Comparison of ENCODE assay signal across 22 mouse cellular contexts in the genomic region with DNA sequence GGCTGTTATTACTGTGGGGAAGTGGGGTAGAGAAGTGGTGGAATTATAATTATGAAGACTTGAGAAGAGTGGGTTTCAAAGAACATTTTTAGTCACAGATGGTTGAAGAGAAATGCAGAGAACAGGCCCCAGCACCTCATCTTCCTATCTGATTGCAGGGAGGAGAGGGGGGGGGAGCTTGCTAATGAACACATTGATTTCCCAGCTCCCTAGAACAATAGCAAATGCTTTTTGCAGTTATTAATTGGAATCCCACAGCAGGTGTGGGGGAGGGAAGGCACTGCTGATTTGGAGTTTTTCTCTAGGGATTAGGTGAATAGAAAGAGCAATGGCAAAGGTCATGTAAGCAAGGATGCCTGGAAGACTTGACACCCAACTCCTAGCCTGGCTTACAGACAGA.
A peak's percentile ranks its signal among the peaks of the same experiment; 100 is the strongest.
DNase-seq lines count a peak whose midpoint lies in the region; ATAC-seq lines count a peak whose summit lies in the region.
"Had no signal": no experiment of that assay in that cellular context is flagged by ENCODE, and none has a peak within 500 bp of the region (broad histone marks: within the 10 kb centered on the region; RNA-seq: fewer than 3 reads in every experiment).

No protein-coding gene starts in this region.

- peaks cover 18% of the 10 kb centered on the region for H3K4me1 ChIP-seq in hindbrain, embryonic 12.5 days
- peaks cover 5% of the 10 kb centered on the region; the same call in 1 of the 2 replicates for H3K4me1 ChIP-seq in hindbrain, embryonic 14.5 days (replicated peaks; ENCODE audit: control insufficient read depth, insufficient read depth, low read length)
- H3K4me1 ChIP-seq in forebrain, embryonic 13.5 days = peaks cover 25% of the 10 kb centered on the region
- H3K4me1 ChIP-seq: embryonic facial prominence, embryonic 15.5 days; heart, embryonic 10.5 days; limb, embryonic 13.5 days; liver, embryonic 12.5 days had no signal

- H3K4me3 ChIP-seq in hindbrain, embryonic 12.5 days = no peak overlapping the region
- H3K4me3 ChIP-seq in hindbrain, embryonic 14.5 days (replicated peaks; ENCODE audit: low read length) = no peak overlapping the region
- H3K4me3 ChIP-seq in forebrain, embryonic 13.5 days = no peak overlapping the region
- H3K4me3 ChIP-seq: embryonic facial prominence, embryonic 15.5 days; heart, embryonic 10.5 days; limb, embryonic 13.5 days; liver, embryonic 12.5 days had no signal

- H3K9ac ChIP-seq in hindbrain, embryonic 12.5 days = no peak overlapping the region
- no peak overlapping the region for H3K9ac ChIP-seq in hindbrain, embryonic 14.5 days
- H3K9ac ChIP-seq in forebrain, embryonic 13.5 days = no peak overlapping the region
- H3K9ac ChIP-seq: embryonic facial prominence, embryonic 15.5 days; limb, embryonic 13.5 days; liver, embryonic 12.5 days had no signal

- no peaks in the 10 kb centered on the region for H3K9me3 ChIP-seq in hindbrain, embryonic 12.5 days (replicated peaks)
- no peaks in the 10 kb centered on the region for H3K9me3 ChIP-seq in hindbrain, embryonic 14.5 days (ENCODE audit: control insufficient read depth, low read length)
- H3K9me3 ChIP-seq in forebrain, embryonic 13.5 days (replicated peaks) = no peaks in the 10 kb centered on the region
- H3K9me3 ChIP-seq: embryonic facial prominence, embryonic 15.5 days; heart, embryonic 10.5 days; limb, embryonic 13.5 days; liver, embryonic 12.5 days had no signal

- no peak overlapping the region for H3K4me2 ChIP-seq in hindbrain, embryonic 12.5 days (replicated peaks)
- no peak overlapping the region for H3K4me2 ChIP-seq in hindbrain, embryonic 14.5 days (replicated peaks)
- H3K4me2 ChIP-seq in forebrain, embryonic 13.5 days = no peak overlapping the region
- H3K4me2 ChIP-seq: embryonic facial prominence, embryonic 15.5 days; limb, embryonic 13.5 days; liver, embryonic 12.5 days; midbrain, embryonic 11.5 days had no signal

- peak; percentile 42 for DNase-seq in embryo, embryonic 10 days (ENCODE audit: low spot score)
- no peak for DNase-seq in embryo, embryonic 11 days
- no peak for DNase-seq in hindbrain, embryonic 14.5 days (ENCODE audit: low spot score)
- peak; percentile 18 to 41 for DNase-seq in layer of hippocampus, postnatal 36 days
- no peak for DNase-seq in spleen, postnatal 36 days (ENCODE audit: low spot score in 2 of 2)
- no peak for DNase-seq in left cerebral cortex, postnatal 36 days (ENCODE audit: low spot score in 2 of 2)
- DNase-seq: adrenal gland, postnatal 14 days; cerebellum, adult 11 months; cerebellum, adult 9-11 months; gastrocnemius, postnatal 10 days; kidney, adult 8-10 months; kidney, postnatal 14 days; lung, adult 18-20 months; lung, postnatal 14 days; thymus, postnatal 14 days had no signal

- ATAC-seq in hindbrain, embryonic 12.5 days (ENCODE audit: low FRiP score) = no peak
- ATAC-seq in hindbrain, embryonic 14.5 days (ENCODE audit: low FRiP score) = no peak
- ATAC-seq in forebrain, embryonic 13.5 days = no peak
- ATAC-seq: liver, embryonic 12.5 days had no signal

- H3K36me3 ChIP-seq in hindbrain, embryonic 12.5 days = no peaks in the 10 kb centered on the region
- H3K36me3 ChIP-seq in hindbrain, embryonic 14.5 days (replicated peaks; ENCODE audit: control insufficient read depth, insufficient read depth) = no peaks in the 10 kb centered on the region
- no peaks in the 10 kb centered on the region for H3K36me3 ChIP-seq in forebrain, embryonic 13.5 days (ENCODE audit: poor library complexity, severe bottlenecking)
- H3K36me3 ChIP-seq: embryonic facial prominence, embryonic 15.5 days; heart, embryonic 10.5 days; limb, embryonic 13.5 days; liver, embryonic 12.5 days had no signal

- intact Hi-C loops in left cerebral cortex, postnatal 36 days (cut with DNase I) = no loop called here

- peak overlapping the region; percentile 64 for H3K27ac ChIP-seq in hindbrain, embryonic 12.5 days
- H3K27ac ChIP-seq in hindbrain, embryonic 14.5 days = no peak overlapping the region
- peak overlapping the region; percentile 49 for H3K27ac ChIP-seq in forebrain, embryonic 13.5 days
- H3K27ac ChIP-seq: embryonic facial prominence, embryonic 15.5 days; heart, embryonic 10.5 days; limb, embryonic 13.5 days; liver, embryonic 12.5 days had no signal

- no peaks in the 10 kb centered on the region for H3K27me3 ChIP-seq in hindbrain, embryonic 12.5 days
- no peaks in the 10 kb centered on the region for H3K27me3 ChIP-seq in hindbrain, embryonic 14.5 days (ENCODE audit: control insufficient read depth, insufficient read depth, low read length)
- no peaks in the 10 kb centered on the region for H3K27me3 ChIP-seq in forebrain, embryonic 13.5 days
- H3K27me3 ChIP-seq: embryonic facial prominence, embryonic 15.5 days; limb, embryonic 13.5 days; liver, embryonic 12.5 days had no signal

Comparison
In these comparisons a context has a peak if more than half of its experiments do, and no peak if none do; other contexts are left out.
1. DNase-seq: peak in embryo, embryonic 10 days (single experiment) and layer of hippocampus, postnatal 36 days (2 of 2); none in embryo, embryonic 11 days (single experiment), hindbrain, embryonic 14.5 days (single experiment), spleen, postnatal 36 days (0 of 2) and left cerebral cortex, postnatal 36 days (0 of 2).